Mouse (Mus musculus) urinary bladder, postnatal 10 days (tissue): ENCODE data around the gene Mbl1.

ENCODE experiments used
- DNase-seq: peaks from one replicate; pipeline ENCODE4 v3.0.0; 2022; ENCODE audit warnings: low spot score

Mbl1 gene

GRCm38 (mm10) chr14:41151220-41151898 lies at the start of gene Mbl1:
Gene Mbl1, plus strand, starts transcription at chr14:41151458.
- DNase-seq: no peak

- DNase-seq: no peak
Observed at GRCm38 (mm10) chr14:41102269-41102668, 49.0 kb upstream of the Mbl1 start.

GRCm38 (mm10) chr14:41104853-41105444 lies 46.3 kb upstream of the Mbl1 start, which contains the start of gene Mat1a:
Gene Mat1a, plus strand, starts transcription at chr14:41105035.
- DNase-seq: no peak

- DNase-seq: no peak
Observed at GRCm38 (mm10) chr14:41111031-41111668, 40.1 kb upstream of the Mbl1 start.

GRCm38 (mm10) chr14:41112944-41113343 lies 38.3 kb upstream of the Mbl1 start:
- DNase-seq: no peak

DNA sequence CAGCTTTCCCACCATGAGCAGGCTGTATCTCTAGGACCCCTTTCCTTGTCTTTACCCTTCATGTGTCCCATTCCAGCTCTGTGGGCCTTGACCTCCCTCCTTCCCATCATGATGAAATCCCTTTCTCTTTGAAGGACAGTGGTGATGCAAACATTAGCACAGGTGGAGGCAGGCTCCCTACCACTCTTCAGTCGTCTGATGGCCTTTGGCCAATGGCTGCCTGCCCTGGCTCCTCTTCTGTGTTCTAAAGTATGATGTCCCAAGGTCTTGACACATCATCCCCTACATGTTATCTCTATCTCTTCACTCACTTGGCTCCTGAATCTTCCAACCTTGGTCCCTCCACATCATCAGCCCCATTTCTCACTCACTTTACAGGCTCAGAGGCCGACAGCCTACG lies 35.0 kb upstream of the Mbl1 start:
- DNase-seq: no peak

GRCm38 (mm10) chr14:41124683-41125082 lies 26.6 kb upstream of the Mbl1 start:
- DNase-seq: no peak

DNA sequence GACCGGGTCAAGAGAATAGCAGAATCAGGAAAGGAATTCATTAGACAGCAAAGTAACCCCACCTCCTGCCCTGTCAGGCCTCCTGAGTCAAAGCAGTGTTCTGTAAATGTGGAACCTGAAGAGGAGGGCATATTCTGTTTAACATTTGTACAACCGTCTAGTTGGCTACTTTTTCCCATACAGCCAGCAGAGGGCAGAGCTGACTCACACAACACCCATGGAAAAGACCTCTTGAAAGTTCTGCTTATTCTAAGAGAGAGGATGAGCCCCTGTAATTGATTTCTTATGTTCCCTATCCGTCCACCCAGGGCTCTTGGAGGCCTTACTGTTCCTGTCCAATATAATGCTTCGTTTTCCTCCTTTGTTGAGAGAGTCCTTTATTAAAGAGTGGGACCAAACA lies 23.3 kb upstream of the Mbl1 start:
- no peak for DNase-seq

GRCm38 (mm10) chr14:41131540-41131939 lies 19.7 kb upstream of the Mbl1 start, which contains the start of gene Sftpa1:
Gene Sftpa1, plus strand, starts transcription at chr14:41131782.
- no peak for DNase-seq

GRCm38 (mm10) chr14:41137006-41137405 lies 14.3 kb upstream of the Mbl1 start:
- no peak for DNase-seq

DNA sequence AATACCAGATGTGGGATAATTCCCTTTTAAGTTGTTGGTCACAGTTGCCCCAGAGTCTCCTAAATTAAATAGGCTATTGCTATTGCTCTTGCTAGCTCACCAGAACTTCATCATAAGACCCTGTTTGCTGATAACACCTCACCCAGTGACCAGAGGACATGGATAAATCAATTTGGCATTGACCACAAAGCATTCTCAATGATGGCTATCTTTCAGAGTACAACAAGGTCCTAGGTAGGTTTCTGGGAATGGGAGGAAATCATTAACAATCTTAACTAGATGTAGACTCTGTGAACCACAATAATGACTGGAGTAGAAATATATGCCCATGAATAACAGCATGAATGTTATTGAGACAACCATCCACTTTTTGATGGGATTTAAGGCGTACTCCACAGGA lies 10.6 kb upstream of the Mbl1 start:
- DNase-seq: no peak

- DNase-seq: no peak
Observed at GRCm38 (mm10) chr14:41146035-41146434, 5.2 kb upstream of the Mbl1 start.

DNA sequence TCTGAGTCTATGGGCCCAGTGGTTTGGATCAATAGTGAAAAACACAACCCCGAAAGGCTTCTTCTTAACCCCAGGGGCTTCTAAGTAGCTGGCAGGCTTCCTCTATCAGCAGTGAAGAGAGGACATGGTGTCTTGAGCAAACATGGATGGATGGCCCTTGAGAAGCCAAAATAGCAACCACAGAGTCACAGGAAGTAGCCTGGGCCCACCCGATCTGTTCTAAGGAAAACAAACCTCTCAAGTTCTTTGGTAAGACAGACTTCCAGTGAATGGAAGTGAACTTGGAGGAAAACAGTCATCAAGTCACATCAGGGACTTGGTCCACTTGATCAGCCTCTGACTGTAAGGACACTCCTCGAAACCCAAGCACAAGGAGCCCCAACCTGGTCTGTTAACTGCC lies 4.3 kb upstream of the Mbl1 start:
- DNase-seq: no peak

- DNase-seq: no peak
Observed at GRCm38 (mm10) chr14:41147356-41147755, 3.9 kb upstream of the Mbl1 start.

GRCm38 (mm10) chr14:41160076-41160475 lies 8.8 kb downstream of the Mbl1 start:
- no peak for DNase-seq

- no peak for DNase-seq
Observed at GRCm38 (mm10) chr14:41160743-41161142, 9.5 kb downstream of the Mbl1 start.

- DNase-seq: no peak
Observed at GRCm38 (mm10) chr14:41162663-41163062, 11.4 kb downstream of the Mbl1 start.

DNA sequence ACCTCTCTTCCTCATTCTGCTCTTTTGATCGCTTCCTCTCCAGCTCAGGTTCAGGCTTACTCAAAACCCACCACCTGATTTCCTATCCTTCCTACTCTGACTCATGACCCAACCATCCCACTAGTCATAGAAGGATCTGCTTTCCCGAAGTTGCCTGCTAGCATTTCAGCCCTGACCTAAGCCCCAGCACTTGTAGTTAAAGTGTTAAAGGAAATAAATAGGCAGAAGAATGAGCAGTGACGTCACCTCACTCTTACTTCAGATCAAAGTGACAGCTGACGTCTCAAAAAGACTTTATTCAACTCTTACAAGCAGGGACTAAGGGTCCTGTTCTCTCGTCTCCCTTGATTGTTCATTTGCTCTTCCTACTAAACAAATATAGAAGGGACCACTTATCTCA lies 16.0 kb downstream of the Mbl1 start:
- no peak for DNase-seq

DNA sequence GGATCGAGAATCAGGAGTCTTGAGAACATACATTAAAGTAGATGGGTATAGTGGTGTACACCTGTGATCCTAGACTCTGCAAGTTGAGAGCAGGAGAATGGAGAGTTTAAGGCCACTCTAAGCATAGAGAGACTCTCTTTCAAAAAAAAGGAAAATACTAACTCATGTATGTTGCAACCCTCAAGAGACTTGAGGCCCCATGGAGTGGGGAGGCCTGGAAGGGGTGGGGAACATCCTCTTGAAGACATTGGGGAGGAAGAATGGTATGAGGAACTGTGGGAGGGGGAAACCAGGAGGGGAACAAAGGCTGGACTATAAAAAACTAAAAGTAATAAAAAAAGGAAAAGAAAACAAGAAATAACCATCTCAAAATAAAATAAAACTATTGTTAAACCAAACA lies 17.3 kb downstream of the Mbl1 start:
- DNase-seq: no peak

- DNase-seq: no peak
Observed at GRCm38 (mm10) chr14:41170514-41170913, 19.3 kb downstream of the Mbl1 start.

DNA sequence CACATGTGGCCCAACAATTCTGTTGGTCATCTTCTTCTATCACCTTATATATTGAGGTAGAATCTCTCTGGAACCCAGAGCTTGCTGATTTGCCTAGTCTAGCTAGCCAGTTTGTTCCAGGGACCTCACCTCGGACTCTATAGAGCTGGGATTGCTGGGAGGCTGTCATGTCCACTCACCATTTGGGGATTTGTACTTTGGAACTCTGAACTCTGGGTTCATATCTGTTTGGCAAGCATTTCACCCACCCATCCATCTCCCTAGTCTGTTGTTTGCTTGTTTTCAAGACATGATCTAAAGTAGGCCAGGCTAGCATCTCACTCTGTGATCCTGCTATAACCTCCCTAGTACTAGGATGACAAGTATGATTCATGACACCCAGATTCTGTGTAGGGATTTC lies 23.5 kb downstream of the Mbl1 start:
- DNase-seq: no peak

- no peak for DNase-seq
Observed at GRCm38 (mm10) chr14:41185059-41185821, 34.0 kb downstream of the Mbl1 start, which contains the start of gene Sftpd. Gene Sftpd, minus strand, starts transcription at chr14:41185149.

DNA sequence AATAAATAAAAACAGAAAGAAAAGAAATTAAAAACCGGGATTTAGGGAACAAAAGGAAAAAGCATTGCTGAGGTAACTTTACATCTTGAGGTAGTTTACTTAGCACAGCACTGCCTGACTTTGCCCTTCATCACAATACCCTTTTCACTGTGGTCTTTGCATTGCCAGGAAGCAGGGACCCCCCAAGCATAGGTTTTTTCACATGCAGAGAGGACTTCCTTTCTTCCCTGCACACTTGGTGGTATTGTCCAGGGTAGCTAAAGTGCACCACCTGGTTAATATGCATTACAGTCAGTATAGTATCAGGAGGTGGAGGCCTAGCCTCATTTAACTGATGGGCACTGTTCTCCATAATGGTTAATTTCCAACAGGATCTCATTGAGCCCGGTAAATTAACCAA lies 38.2 kb downstream of the Mbl1 start:
- DNase-seq: no peak
